Mouse (Mus musculus): Measurements from ENCODE around the gene Tnfaip1.

The Tnfaip1 gene

DNA sequence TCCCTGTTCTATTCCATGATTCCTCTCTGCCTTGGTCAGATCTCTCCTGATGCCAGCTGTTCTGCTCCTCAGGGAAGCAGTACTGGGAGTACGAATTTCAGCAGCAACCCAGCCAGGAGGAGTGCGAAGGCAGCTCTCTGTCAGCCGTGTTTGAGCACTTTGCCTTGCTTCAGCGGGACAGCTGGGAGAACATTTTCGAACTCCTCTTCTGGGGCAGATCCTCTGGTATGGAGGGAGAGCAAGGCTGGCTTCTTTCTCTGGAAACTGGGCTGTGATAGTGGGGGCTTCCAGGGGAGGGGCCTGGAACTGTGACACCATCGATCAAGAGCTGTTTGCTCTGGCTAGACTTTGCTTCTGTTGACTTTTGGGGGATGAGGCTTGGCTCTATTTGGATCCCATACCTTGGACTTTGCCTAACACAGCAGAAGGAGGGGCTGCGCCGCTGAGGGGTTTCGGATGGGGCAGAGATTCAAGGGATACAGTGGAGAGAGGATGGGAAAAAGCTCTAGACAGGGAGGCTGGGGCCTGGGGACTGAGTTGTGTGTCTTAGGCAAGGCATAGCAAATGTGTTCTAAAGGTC lies 35.4 kb downstream of the Tnfaip1 start:
- no peak for DNase-seq (ENCODE audit: low read depth, low spot score)

DNA sequence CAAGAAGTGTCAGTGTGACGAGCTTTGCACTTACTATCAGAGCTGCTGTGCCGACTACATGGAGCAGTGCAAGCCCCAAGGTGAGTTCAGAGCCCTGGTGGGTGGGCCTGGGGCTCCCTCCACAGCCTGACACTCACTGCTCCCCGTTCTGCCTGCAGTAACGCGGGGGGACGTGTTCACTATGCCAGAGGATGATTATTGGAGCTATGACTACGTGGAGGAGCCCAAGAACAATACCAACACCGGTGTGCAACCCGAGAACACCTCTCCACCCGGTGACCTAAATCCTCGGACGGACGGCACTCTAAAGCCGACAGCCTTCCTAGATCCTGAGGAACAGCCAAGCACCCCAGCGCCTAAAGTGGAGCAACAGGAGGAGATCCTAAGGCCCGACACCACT lies 36.6 kb downstream of the Tnfaip1 start:
- no peak for DNase-seq (ENCODE audit: low read depth, low spot score)

DNA sequence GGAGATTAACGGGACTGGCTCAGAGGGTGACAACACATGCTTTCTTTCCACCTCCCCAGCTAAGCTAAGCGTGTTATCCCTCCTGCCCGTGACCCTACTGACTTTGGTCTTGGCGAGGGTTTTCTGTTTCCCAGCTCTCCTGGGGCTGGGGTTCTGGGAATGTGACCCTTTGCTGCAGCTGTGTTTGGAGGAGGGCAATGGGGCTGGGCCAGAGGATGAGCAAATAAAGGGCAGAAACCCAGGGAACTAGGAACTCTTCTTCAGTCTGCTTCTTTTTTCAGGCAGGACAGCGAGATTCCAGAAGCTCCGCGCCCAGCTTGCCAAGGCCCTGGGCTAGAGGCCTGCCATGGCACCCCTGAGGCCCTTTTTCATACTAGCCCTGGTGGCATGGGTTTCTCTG lies 37.1 kb downstream of the Tnfaip1 start, which contains the start of gene Vtn:
TSS of gene Vtn (plus strand) at position 88 of the 400 bp plus-strand sequence.
- DNase-seq (ENCODE audit: low read depth, low spot score) = no peak

DNA sequence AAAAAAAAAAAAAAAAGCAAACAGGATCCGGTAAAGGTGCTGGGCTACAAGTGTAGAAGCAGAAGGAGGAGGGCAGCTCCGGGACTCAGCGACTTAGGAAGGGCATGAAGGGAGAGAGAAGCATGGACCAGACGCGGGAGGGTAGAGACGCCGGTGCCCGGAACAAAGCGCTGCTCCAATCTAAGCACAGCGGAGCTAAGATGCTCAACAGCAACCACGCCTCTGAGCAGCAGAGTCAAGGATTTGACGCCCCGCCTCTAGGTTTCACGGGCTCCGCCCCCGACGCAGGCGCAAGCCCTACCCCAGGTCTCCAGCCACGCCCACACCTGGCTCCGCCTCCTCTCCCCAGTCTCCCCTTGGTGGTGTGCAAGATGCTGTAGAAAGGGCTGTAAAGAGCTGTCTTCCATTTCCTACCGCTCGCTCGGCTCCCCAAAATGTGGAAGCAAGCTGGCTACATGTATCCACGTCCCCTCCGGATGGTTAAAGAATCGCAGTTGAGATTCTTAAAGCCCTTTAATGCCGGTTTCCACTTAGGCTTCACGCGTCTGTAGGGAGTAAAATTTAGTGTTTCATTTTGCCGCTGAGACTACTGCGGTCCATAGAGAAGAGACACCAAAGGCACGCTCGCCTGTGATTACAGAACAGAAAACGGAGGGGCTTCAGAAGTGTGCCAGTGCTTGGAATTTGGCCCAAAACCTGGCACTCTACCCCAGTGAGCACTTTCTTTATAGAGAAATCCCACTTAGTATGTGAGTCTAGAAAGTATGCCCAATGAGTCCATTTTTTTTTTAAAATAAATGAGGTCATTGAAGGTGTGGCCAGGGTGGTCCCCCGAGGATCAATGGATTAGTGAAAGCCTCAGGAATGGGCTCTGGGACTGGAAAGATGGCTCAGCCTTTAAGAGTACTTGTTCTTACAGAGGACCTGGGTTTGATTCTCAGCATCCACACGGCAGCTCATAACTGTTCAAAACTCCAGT lies 38.3 kb downstream of the Tnfaip1 start, which contains the start of gene Sarm1:
TSS of gene Sarm1 (minus strand) at position 211 of the 979 bp plus-strand sequence.
- peak; percentile 94 for DNase-seq (ENCODE audit: low read depth, low spot score)

DNA sequence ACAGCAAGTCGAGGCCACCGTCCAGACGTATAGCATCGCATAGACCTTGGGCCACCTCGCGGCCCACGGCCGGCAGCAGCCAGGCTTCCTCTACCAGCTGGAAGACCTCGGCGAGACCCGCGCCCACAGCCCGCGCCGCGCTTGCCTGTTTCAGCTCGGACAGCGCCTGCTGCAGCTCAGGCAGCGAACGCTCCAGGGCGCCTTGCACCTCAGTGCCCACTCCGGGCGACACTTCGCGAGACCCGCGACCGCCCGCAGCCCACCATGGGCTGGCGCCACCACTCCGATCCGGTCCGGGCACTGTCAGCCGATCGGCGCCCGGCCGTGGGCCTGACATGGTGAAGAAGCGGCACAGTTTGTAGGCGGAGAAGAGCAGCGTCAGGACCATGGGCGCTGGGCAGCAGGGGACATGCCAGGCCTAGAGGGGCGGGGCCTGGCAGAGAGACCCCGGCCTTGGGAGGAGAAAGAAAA lies 39.0 kb downstream of the Tnfaip1 start:
- no peak for DNase-seq (ENCODE audit: low read depth, low spot score)

DNA sequence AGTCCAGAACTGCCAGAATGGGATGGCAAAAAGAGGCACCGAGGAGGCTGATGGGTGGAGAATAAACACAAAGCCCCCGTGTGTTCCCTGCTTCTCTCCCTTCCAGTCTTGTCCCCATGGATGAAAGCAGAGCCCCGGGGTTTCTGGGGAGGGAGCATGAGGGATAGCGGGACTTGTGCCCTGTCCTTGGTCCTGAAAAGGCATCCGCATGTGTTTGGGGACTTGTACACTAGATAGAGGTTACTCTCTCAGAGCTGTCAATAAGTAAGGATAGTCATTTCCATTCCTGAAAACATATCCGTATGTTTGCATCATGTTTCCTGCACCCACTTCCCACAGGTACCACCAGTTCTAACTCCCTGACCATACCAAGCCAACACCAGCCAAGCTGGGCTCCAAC lies 40.2 kb downstream of the Tnfaip1 start:
- DNase-seq (ENCODE audit: low read depth, low spot score) = no peak

DNA sequence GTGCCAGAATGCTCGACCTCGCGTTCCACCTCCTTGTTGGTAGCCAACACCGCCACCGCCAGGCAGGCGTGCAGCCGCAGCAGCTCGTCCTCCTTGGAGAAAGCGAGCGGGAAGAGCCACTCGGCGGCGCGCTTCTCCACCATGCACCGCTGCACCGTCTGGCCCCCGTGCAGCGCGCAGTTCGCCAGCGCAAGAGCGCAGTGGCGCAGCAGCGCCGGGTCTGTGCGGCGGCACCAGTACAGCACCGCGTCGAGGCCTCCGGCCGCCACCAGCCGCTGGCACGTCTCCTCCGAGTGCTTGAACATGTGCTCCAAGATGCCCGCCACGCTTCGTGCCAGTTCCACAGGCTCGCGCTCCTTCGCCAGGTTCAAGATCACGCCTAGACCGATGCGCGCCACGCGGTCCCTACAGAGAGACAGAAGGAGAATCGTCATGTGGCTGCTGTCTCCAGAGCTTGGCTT lies 45.3 kb downstream of the Tnfaip1 start:
- DNase-seq (ENCODE audit: low read depth, low spot score) = no peak

DNA sequence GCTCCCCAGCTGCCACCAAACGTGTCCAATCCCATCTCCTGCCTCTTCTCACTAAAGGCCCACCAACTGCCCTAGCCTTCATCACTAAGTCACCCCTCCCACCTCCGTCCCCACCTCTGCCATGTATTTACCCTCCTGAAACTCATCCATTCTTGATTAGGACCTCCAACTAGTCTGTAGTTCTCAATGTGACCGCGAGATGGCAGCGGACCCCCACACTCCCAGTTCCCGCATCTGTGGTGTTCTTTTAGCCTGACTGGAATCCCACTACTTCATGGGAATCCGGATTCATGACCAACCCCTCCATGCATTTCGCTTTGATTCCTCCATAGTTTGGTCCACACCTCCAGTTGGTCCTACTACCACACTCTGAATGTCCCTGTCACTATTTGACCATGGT lies 48.0 kb downstream of the Tnfaip1 start:
- DNase-seq (ENCODE audit: low read depth, low spot score) = no peak

DNA sequence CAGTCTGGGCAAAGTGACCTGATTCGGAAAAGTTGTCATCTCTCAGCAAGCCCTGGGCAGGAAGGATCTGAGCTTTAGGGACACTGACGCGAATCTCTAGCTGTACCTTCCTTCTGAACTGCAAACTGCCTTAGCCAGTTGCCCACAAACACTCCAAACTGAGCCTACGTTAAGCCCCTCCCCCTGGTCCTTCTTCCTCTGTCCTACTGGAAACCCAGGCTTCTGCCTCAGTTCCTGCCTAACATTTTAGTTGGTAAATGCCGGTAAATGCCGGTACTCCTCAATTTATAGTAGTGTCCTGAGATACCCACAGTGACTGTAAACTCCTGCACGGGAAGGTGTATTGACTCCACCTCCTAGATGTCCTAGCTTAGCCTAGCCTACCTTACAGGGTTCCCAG lies 52.5 kb downstream of the Tnfaip1 start:
- DNase-seq (ENCODE audit: low read depth, low spot score) = no peak

DNA sequence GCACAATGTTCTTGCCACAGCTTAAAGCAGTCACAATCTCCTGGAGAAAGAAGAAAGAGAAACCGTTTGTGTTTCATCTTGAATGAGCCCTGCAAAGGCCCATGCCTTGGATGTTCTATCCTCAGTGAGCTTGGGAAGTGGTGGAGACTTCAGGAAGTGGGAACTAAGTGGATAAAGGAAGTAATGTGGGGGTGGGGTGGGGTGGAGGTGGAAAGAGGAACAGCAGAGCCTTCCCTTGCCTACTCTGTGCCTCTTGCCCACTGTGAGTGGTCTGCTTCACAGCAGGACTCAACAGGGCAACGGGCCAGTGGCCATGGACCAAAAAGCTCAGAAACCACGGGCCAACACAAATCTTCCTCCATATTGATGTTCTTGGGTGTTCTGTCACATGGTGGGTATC lies 60.8 kb downstream of the Tnfaip1 start:
- DNase-seq (ENCODE audit: low read depth, low spot score) = no peak

Measured in brain, embryonic 18.5 days (tissue).